Mouse (Mus musculus): ENCODE results near the gene Lect2.

Gene Lect2

DNA sequence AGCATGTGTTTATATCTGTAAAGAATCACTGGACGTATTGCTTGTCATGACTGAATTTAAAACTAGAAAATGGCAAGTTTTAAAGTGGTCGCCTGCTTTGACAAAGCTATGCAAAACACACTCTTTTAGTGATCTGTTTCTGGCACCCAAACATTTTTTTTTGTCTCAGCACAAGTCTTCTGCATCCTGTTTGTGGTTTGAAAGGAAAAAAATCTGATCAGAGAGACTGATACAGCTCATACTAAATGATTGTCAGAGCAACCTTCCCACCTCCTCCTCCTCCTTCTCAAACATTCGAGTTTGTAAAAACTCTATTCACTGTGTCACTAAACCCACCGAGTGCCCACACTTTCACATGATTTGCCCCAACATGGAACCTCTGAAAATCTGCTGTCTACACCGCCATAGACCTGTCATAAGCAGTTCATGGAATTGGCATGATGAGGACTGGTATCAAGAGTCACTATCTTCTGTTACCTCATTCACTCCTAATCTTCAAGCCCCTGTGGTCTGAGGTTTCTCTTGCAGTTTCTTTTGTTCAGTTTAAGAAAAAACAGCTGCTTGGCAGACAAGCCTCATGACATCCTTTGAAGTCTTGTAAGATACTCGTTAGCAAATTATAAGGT lies 41.3 kb downstream of the Lect2 start:
- no peak for DNase-seq (ENCODE audit: low spot score in 2 of 2)

DNA sequence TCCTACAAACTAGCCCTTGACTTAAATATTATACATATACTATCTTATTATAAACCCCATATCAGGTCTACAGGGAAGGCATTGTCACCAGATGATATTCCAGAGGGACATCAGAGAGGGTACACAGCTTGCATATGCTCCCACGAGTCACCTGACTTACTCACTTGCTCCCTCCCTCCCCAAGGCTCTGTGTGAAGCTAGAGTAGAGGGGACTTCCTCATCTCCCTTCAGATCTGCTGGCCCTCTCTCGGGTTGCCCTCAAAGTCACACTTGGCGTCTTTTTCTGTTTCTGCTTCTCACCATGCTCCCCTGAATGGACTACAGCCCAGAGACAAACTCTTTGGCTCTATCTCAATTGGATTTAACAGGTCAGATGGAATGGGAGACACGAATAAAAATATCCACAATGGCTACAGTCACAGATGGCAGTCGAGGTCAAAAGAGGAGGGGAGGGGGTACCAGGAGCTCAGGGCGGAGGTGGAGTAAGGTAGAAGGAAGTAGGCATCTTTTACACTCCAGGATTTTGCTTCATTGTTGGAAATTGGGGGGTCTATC lies 46.4 kb downstream of the Lect2 start:
- no peak for DNase-seq (ENCODE audit: low spot score in 2 of 2)

- DNase-seq (ENCODE audit: low spot score in 2 of 2) = no peak
Observed at GRCm38 (mm10) chr13:56500636-56501035, 47.7 kb downstream of the Lect2 start.

DNA sequence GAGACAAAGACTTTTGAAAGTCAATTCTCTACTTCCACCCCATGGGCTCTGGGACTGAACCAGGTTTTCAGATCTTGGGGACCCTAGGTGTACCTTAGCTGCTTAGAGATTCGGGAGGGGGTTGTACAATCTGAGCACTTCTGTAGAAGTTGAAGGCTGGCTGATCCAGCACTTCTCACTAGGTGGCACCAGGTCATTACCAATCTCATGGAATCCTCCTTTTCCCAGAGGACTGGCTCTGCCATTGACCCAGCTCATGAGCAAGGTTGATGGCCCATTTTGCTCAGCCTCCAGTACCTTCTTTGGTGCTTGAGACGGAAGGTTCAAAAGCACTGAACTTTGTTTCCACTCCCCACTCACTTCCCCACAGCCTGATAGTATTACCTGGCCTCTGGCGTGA lies 48.2 kb downstream of the Lect2 start:
- DNase-seq (ENCODE audit: low spot score in 2 of 2) = no peak

GRCm38 (mm10) chr13:56494440-56494839 lies 53.9 kb downstream of the Lect2 start:
- no peak for DNase-seq (ENCODE audit: low spot score in 2 of 2)
